Mouse (Mus musculus): ENCODE measurements around the gene Hmcn1. TPM values are rescaled to one million over a fixed set of nuclear protein-coding genes. Genes with fewer than 3 reads are reported as not detected.

Gene Hmcn1
- total and polyA plus RNA-seq, 3 experiments: 11.9 to 23.5 (median 13.7) TPM

DNA sequence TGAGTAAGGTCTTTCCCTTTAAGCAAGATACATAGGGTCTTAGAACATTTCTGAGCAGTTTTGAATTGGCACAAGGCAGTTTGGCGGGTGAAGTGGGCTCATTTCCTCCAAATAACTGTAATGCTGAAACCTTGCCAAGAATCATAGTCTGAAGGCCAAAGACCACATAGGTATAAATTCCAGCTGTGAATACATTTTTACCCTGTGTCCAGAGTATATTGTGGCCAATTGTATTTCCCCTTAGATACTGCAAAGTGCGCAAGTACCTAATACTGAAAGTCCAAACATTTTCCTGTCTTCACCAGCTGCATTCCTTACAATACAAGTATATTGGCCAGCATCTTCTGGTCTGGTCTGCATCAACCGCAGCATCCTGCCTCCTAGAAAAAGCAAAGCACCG lies 312.9 kb downstream of the Hmcn1 start:
- DNase-seq: no peak
- Histone ChIP-seq H3K36me3 (ENCODE audit: control insufficient read depth, insufficient read depth, low read length) (peaks cover 5% of the 10 kb centered on the region; the same call in 1 of the 2 replicates), H3K27me3 (ENCODE audit: control insufficient read depth, insufficient read depth, low read length) (no peaks in the 10 kb centered on the region), H3K4me1 (ENCODE audit: control insufficient read depth, insufficient read depth, low read length) (no peaks in the 10 kb centered on the region), H3K79me2 (replicated peaks; ENCODE audit: control insufficient read depth, insufficient read depth, low read length) (no peaks in the 10 kb centered on the region), H3K27ac (no peak overlapping the region), H3K9ac (ENCODE audit: low read depth, low read length) (no peak overlapping the region), H3K4me3 (no peak overlapping the region)
- 73% methylated on average over 4 of the region's 4 CpGs for WGBS
- intact Hi-C loops (cut with DNase I): no loop called here
- no peak for TF ChIP-seq POLR2A (IDR thresholded peaks at IDR 0.05; ENCODE audit: insufficient read depth, low read depth, low read length)
- no peak for TF ChIP-seq EP300 (IDR thresholded peaks at IDR 0.05; ENCODE audit: insufficient read depth, low read depth, low read length)
- no peak for TF ChIP-seq CTCF (IDR thresholded peaks at IDR 0.05)

DNA sequence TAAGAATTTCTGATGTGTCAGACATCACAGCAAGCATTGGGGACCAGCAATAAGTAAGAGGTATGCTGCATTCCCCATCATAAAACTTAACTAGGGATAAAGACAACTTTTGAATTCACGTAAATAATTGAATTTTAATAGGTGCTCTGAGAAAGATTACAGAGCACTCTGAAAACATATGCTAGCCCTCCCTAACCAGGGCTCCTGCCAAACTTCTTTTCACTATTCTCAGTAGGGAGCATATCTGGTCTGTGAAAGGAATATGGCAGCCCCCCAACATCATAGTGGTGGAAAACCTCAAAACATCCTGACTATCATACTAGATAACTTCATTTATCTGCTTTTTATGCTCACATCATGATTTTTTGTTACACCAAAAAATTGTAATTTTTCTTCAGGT lies 347.9 kb downstream of the Hmcn1 start:
- no peak overlapping the region for H3K27ac ChIP-seq
- DNase-seq: no peak
- 86% methylated on average over 1 of the region's 1 CpGs for WGBS
- no peaks in the 10 kb centered on the region for H3K27me3 ChIP-seq (ENCODE audit: control insufficient read depth, insufficient read depth, low read length)
- H3K79me2 ChIP-seq (replicated peaks; ENCODE audit: control insufficient read depth, insufficient read depth, low read length): no peaks in the 10 kb centered on the region
- no peaks in the 10 kb centered on the region for H3K36me3 ChIP-seq (ENCODE audit: control insufficient read depth, insufficient read depth, low read length)
- TF ChIP-seq CTCF (IDR thresholded peaks at IDR 0.05): no peak
- TF ChIP-seq POLR2A (IDR thresholded peaks at IDR 0.05; ENCODE audit: insufficient read depth, low read depth, low read length): no peak
- TF ChIP-seq EP300 (IDR thresholded peaks at IDR 0.05; ENCODE audit: insufficient read depth, low read depth, low read length): no peak
- intact Hi-C loops (cut with DNase I): no loop called here
- H3K4me1 ChIP-seq (ENCODE audit: control insufficient read depth, insufficient read depth, low read length): no peaks in the 10 kb centered on the region
- no peak overlapping the region for H3K9ac ChIP-seq (ENCODE audit: low read depth, low read length)
- H3K4me3 ChIP-seq: no peak overlapping the region

DNA sequence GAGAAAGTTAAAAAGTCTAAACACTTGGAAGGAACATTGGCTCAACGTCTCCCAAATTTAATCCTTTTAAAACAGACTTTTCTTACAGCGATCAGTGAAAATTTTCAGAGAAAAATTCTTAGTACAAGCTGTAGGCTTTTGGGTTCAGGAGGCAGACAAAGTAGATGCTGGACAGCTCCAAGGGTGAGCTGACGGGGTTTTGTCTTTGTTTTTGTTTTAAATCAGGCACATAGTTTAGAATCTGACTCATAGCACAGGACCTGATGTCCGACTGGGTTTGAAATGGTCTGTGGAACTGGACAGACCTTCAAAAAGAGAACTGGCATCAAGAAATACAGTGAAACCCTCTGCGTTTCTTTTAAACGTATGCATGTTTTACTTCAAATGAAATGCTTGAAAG lies 353.7 kb downstream of the Hmcn1 start:
- Histone ChIP-seq H3K79me2 (replicated peaks; ENCODE audit: control insufficient read depth, insufficient read depth, low read length) (no peaks in the 10 kb centered on the region), H3K36me3 (ENCODE audit: control insufficient read depth, insufficient read depth, low read length) (no peaks in the 10 kb centered on the region), H3K27me3 (ENCODE audit: control insufficient read depth, insufficient read depth, low read length) (no peaks in the 10 kb centered on the region), H3K9ac (ENCODE audit: low read depth, low read length) (no peak overlapping the region), H3K27ac (no peak overlapping the region), H3K4me1 (ENCODE audit: control insufficient read depth, insufficient read depth, low read length) (no peaks in the 10 kb centered on the region), H3K4me3 (no peak overlapping the region)
- WGBS: 63% methylated on average over 6 of the region's 6 CpGs
- intact Hi-C loops (cut with DNase I): no loop called here
- DNase-seq: no peak
- no peak for TF ChIP-seq EP300 (IDR thresholded peaks at IDR 0.05; ENCODE audit: insufficient read depth, low read depth, low read length)
- TF ChIP-seq CTCF (IDR thresholded peaks at IDR 0.05): no peak
- TF ChIP-seq POLR2A (IDR thresholded peaks at IDR 0.05; ENCODE audit: insufficient read depth, low read depth, low read length): no peak

DNA sequence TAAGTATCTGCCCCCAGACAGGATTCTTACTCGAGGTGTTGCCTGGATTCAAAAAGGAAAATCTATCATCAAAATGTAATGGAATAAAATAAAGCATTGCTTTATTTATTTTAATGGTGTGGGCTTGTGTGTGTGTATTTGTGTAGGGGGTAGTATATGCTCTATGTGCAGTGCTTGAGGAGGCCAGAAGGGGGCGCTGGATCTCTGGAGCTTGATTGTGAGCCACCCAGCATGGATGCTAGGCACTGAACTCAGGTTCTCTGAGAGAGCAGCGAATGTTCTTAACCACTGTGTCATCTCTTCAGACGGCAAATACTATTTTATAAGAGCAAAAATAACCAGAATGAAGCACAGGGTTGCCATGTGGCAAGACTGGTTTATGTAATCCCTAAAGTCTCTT lies 360.7 kb downstream of the Hmcn1 start:
- Histone ChIP-seq H3K4me1 (ENCODE audit: control insufficient read depth, insufficient read depth, low read length) (no peaks in the 10 kb centered on the region), H3K4me3 (no peak overlapping the region), H3K36me3 (ENCODE audit: control insufficient read depth, insufficient read depth, low read length) (no peaks in the 10 kb centered on the region), H3K27me3 (ENCODE audit: control insufficient read depth, insufficient read depth, low read length) (no peaks in the 10 kb centered on the region), H3K27ac (no peak overlapping the region), H3K79me2 (replicated peaks; ENCODE audit: control insufficient read depth, insufficient read depth, low read length) (no peaks in the 10 kb centered on the region), H3K9ac (ENCODE audit: low read depth, low read length) (no peak overlapping the region)
- intact Hi-C loops (cut with DNase I): no loop called here
- TF ChIP-seq CTCF (IDR thresholded peaks at IDR 0.05) (peak; percentile 40), POLR2A (IDR thresholded peaks at IDR 0.05; ENCODE audit: insufficient read depth, low read depth, low read length) (no peak)
- no peak for DNase-seq
- WGBS: 81% methylated on average over 4 of the region's 4 CpGs

DNA sequence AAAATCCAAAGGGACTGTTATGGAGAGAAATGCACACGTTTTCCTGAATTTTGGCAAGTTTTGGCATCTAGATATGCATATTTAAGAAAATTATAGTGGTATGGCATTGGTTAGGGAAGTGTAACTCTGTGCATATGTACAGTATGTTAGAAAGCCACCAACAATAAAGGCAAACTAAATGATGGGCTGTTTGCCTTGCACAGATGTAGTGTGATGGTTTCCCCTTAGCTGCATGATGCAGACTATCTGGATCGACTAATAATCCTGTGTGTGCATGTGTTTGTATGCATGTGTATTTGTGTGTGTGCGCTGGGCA lies 361.4 kb downstream of the Hmcn1 start:
- intact Hi-C loops (cut with DNase I): no loop called here
- Histone ChIP-seq H3K9ac (ENCODE audit: low read depth, low read length) (no peak overlapping the region), H3K36me3 (ENCODE audit: control insufficient read depth, insufficient read depth, low read length) (no peaks in the 10 kb centered on the region), H3K27me3 (ENCODE audit: control insufficient read depth, insufficient read depth, low read length) (no peaks in the 10 kb centered on the region), H3K4me1 (ENCODE audit: control insufficient read depth, insufficient read depth, low read length) (no peaks in the 10 kb centered on the region), H3K4me3 (no peak overlapping the region), H3K27ac (no peak overlapping the region), H3K79me2 (replicated peaks; ENCODE audit: control insufficient read depth, insufficient read depth, low read length) (no peaks in the 10 kb centered on the region)
- 89% methylated on average over 3 of the region's 3 CpGs for WGBS
- no peak for DNase-seq
- TF ChIP-seq POLR2A (IDR thresholded peaks at IDR 0.05; ENCODE audit: insufficient read depth, low read depth, low read length) (no peak), CTCF (IDR thresholded peaks at IDR 0.05) (no peak)

DNA sequence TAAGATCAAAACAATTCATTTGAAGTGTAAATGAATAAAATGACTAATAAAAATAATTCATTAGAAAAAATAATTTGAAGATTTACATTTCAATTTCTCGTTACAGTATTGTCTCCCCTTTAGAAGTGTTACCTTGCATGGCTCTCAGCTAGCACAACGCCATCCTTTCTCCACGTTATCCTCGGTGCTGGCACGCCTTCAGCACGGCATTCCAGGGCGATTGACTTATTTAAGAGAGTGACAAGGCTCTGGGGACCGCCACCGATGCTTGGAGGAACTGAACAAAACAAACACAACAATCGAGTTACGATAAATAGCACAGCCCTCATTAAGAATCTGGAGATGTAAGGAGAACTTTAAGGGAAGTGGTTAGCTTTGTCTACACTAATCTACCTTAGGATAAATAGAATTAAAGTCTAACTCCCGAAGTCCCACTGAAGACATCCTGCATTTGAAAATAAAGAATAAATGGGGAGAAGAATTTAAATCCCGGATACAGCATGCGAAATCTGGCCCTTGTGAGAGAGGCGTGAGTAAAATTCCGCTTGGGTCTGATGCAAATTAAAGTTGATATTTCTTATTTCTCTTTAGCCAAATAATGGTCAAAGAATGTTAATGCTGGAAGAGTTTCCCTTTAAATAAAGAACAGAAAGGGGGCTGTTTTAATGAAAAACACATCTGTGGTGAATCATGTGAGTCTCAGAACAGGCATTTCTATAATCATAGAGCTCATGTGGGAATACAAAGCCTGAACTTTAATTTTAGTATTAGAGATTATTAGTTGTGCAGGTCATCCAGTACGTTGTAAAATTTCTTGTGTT lies 362.0 kb downstream of the Hmcn1 start:
- no peaks in the 10 kb centered on the region for H3K27me3 ChIP-seq (ENCODE audit: control insufficient read depth, insufficient read depth, low read length)
- no peak overlapping the region for H3K4me3 ChIP-seq
- no peak for DNase-seq
- no peak overlapping the region for H3K27ac ChIP-seq
- no peaks in the 10 kb centered on the region for H3K36me3 ChIP-seq (ENCODE audit: control insufficient read depth, insufficient read depth, low read length)
- WGBS: 85% methylated on average over 17 of the region's 17 CpGs
- intact Hi-C loops (cut with DNase I): no loop called here
- H3K79me2 ChIP-seq (replicated peaks; ENCODE audit: control insufficient read depth, insufficient read depth, low read length): no peaks in the 10 kb centered on the region
- H3K4me1 ChIP-seq (ENCODE audit: control insufficient read depth, insufficient read depth, low read length): no peaks in the 10 kb centered on the region
- TF ChIP-seq EP300 (IDR thresholded peaks at IDR 0.05; ENCODE audit: insufficient read depth, low read depth, low read length): no peak
- no peak for TF ChIP-seq POLR2A (IDR thresholded peaks at IDR 0.05; ENCODE audit: insufficient read depth, low read depth, low read length)
- no peak for TF ChIP-seq CTCF (IDR thresholded peaks at IDR 0.05)
- H3K9ac ChIP-seq (ENCODE audit: low read depth, low read length): no peak overlapping the region

Data from heart, adult 2 months (tissue).